Mouse (Mus musculus): ENCODE data around the gene Platr17. TPM values are rescaled to one million over a fixed set of nuclear protein-coding genes. Genes with fewer than 3 reads are reported as not detected.
"Not testable (repeated sequence)": the region's sequence is repeated elsewhere in the genome, so short reads cannot be mapped to it uniquely, and the experiment has no call there.

Platr17 gene
- polyA plus RNA-seq, 1 experiment from 2014 or later = 0.49 TPM

DNA sequence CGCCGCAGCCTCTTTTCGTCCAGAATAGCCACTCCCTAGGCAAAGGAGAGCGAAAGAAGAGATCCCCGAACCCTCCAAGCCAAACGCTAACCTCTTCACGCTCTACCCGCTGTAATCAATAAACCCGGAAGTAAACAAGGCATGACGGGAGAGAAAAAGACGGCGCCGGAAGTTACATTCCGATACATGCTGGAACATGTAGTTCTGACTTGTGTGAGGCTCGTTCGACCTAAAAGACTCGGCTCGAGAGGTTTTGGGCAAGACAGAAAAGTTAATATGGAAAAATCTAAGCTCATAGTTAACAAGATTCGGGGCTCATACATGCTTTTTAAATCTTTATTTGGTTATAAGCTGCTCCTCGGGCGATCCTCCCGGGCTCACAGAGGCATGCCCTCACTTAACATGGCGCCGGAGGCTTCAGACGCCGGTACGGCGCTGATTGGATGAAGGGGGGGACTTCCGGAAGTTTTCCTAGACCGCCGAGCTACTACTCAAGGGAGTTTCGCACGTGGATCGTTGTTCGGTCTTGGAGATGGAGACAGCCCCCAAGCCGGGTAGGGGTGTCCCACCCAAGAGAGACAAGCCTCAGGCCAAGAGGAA lies 35.4 kb downstream of the Platr17 start, which contains the start of the genes Pfdn6 and Wdr46:
Pfdn6 (minus strand) TSS at position 138 of the 600 bp plus-strand sequence.
Wdr46 (plus strand) TSS at position 455 of the 600 bp plus-strand sequence.
- Histone ChIP-seq H3K9ac (peak within 1 kb of the TSS; percentile 85), H3K4me1 (replicated peaks) (peaks cover 25% of the 10 kb centered on the region), H3K27ac (no peak within 1 kb of the TSS), H3K4me2 (peak within 1 kb of the TSS; percentile 94), H3K36me3 (peaks cover 58% of the 10 kb centered on the region), H3K4me3 (peak within 1 kb of the TSS; percentile 88), H3K27me3 (no peaks in the 10 kb centered on the region), H3K9me3 (no peaks in the 10 kb centered on the region)
- peak; percentile 90 for ATAC-seq (ENCODE audit: low FRiP score)
- under 1% methylated on average over 36 of the region's 36 CpGs for WGBS

DNA sequence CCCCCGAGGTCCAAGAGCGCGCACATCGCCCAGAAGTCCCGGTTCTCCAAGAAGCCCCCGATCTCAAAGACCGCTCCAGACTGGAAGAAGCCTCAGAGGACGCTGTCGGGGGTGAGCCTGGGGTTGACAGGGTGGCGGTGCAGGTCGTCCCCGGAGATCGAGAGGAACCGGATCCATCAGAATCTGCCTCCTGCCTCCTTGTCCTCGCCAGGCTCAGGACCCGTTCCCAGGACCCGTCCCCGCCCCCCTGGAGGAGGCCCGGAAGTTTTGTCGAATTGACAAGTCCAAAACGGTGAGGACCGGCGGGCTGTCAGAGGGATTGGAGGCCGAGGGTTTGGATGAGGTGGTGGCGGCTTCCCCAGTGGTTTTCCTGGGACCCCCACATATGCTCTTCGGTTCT lies 36.0 kb downstream of the Platr17 start:
- Histone ChIP-seq H3K9ac (peak overlapping the region; percentile 85), H3K27ac (no peak overlapping the region), H3K36me3 (peaks cover 58% of the 10 kb centered on the region), H3K9me3 (no peaks in the 10 kb centered on the region), H3K27me3 (no peaks in the 10 kb centered on the region), H3K4me1 (replicated peaks) (peaks cover 25% of the 10 kb centered on the region), H3K4me3 (peak overlapping the region; percentile 88), H3K4me2 (peak overlapping the region; percentile 94)
- no peak for ATAC-seq (ENCODE audit: low FRiP score)
- WGBS = 3% methylated on average over 26 of the region's 26 CpGs

DNA sequence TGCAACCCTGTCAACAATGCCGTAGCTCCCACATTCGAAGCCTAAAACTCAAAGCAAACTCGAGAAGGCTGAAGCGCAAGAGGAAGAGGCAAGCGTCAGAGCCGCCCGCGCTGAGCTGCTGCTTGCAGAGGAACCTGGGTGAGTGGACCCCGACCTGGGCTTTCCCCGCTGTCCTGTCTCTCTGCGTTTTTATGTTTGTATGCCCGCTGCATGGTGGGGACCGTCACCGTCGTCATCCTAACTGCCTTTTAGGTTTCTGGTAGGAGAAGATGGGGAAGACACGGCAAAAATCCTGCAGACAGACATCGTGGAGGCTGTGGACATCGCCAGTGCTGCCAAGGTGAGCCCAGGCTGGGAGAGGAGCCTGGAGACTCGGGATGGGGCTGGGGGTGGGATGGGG lies 36.4 kb downstream of the Platr17 start:
- no peak for ATAC-seq (ENCODE audit: low FRiP score)
- Histone ChIP-seq H3K36me3 (peaks cover 57% of the 10 kb centered on the region), H3K4me3 (peak overlapping the region; percentile 88), H3K4me1 (replicated peaks) (peaks cover 25% of the 10 kb centered on the region), H3K27ac (no peak overlapping the region), H3K27me3 (no peaks in the 10 kb centered on the region), H3K9ac (peak overlapping the region; percentile 85), H3K9me3 (no peaks in the 10 kb centered on the region), H3K4me2 (peak overlapping the region; percentile 94)
- 57% methylated on average over 19 of the region's 19 CpGs for WGBS

DNA sequence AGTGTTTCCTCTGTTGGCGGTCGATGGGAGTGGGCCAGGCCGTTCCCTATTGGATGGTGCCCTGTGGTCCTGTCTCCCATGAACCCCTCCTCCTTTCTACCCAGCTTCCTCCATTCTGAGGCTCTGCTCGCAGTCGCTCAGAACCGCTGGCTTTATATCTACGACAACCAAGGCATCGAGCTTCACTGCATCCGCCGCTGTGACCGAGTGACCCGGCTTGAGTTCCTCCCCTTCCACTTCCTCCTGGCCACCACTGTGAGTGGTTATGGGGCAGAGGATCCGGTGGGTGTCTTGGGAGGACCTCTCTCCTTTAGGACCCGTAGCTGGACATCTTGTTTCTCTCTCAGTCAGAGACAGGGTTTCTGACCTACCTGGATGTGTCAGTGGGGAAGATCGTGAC lies 38.5 kb downstream of the Platr17 start:
- Histone ChIP-seq H3K36me3 (peaks cover 60% of the 10 kb centered on the region), H3K9me3 (no peaks in the 10 kb centered on the region), H3K4me3 (no peak overlapping the region), H3K9ac (no peak overlapping the region), H3K27me3 (no peaks in the 10 kb centered on the region), H3K4me2 (no peak overlapping the region), H3K27ac (no peak overlapping the region), H3K4me1 (replicated peaks) (peaks cover 25% of the 10 kb centered on the region)
- ATAC-seq (ENCODE audit: low FRiP score) = no peak
- 97% methylated on average over 15 of the region's 15 CpGs for WGBS

DNA sequence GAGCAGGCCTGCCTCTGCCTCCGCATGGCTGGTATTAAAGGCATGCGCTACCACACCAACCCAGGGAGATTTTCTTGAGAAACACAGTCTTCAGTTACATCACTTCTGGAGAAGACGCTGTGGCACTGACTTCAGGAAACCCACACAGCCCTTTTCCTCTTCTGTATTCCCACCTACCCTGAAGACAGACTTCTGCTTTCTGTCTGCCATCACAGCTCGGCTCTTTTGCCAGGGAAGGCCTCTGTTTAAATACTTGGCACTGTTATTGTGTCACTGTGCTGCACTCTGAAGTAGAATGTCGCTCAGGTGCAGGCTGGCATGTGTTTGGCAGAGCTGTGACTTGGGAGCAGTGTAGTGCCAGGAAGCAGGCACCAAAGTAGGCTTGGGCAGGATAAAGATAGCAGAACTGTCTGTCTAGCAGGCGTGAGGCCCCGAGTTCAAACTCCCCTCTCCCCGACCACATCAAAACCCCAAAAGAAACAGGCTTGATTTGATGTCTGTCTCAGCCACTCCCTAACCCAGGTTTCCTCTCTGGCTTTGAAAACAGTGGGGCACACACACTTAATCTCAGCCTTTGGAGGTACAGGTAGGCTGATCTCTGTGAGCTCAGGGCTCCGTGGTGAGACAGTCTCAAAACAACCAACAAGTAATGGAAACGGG lies 42.6 kb downstream of the Platr17 start:
- Histone ChIP-seq H3K36me3 (peaks cover 82% of the 10 kb centered on the region), H3K27me3 (no peaks in the 10 kb centered on the region), H3K4me1 (replicated peaks) (peaks cover 41% of the 10 kb centered on the region), H3K4me3 (no peak overlapping the region), H3K9ac (peak overlapping the region; percentile 29; the same call in 1 of the 2 replicates), H3K9me3 (no peaks in the 10 kb centered on the region), H3K27ac (no peak overlapping the region), H3K4me2 (no peak overlapping the region)
- 96% methylated on average over 10 of the region's 10 CpGs for WGBS
- no peak for ATAC-seq (ENCODE audit: low FRiP score)

DNA sequence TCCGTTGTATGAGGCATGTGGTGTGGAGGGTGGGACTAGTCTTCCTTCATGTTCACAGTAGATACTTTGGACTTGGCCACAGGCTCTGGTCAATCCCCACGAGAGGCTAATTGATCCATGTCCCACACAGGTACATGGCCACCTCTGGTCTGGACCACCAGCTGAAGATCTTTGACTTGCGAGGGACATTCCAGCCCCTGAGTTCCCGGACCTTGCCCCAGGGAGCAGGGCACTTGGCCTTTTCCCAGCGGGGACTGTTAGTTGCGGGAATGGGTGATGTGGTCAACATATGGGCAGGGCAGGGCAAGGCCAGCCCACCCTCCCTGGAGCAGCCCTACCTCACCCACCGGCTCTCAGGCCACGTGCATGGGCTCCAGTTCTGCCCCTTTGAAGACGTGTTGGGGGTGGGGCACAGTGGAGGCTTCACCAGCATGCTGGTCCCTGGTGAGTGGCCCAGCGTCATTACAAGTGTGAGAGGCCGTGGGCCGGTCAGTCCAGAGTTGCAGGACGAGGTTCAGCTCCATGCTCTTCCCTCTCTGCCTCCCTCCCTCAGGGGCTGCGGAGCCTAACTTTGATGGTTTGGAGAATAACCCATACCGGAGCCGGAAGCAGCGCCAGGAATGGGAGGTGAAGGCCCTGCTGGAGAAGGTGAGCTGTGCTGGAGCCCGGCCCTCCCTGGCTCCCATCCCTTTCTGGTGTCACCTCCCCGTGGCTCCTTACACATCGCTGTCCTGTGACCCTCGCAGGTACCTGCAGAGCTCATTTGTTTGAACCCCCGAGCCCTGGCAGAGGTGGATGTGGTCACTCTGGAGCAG lies 43.4 kb downstream of the Platr17 start:
- peaks cover 48% of the 10 kb centered on the region for H3K4me1 ChIP-seq (replicated peaks)
- no peaks in the 10 kb centered on the region for H3K9me3 ChIP-seq
- H3K36me3 ChIP-seq = peaks cover 83% of the 10 kb centered on the region
- 92% methylated on average over 22 of the region's 22 CpGs for WGBS
- H3K27me3 ChIP-seq = no peaks in the 10 kb centered on the region
- no peak overlapping the region for H3K27ac ChIP-seq
- no peak overlapping the region for H3K4me2 ChIP-seq
- H3K9ac ChIP-seq = no peak overlapping the region
- ATAC-seq (ENCODE audit: low FRiP score) = no peak
- no peak overlapping the region for H3K4me3 ChIP-seq

DNA sequence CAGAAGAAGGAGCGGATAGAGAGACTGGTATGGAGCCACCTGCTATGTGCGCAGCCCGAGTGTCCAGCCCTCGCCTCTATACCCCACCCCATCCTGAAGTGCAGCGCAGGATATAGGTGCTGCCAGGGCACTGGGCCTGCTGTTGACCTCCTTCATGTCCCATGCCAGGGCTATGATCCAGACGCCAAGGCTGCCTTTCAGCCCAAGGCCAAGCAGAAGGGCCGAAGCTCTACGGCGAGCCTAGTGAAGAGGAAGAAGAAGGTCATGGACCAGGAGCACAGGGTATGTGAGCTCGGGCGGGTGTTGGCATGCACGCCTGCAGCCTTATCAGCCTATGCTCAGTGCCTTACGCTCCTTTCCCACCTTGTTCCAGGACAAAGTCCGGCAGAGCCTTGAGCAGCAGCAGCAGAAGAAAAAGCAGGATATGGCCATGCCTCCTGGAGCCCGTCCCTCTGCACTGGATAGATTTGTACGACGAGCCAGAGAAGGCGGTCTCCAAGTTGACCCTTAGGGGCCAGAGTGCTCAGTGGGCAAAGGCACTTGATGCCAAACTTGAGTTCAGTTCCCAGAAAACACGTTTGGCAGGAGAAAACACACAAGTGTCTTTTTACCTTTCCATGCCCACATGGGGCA lies 44.1 kb downstream of the Platr17 start:
- no peak overlapping the region for H3K4me3 ChIP-seq
- H3K9ac ChIP-seq = peak overlapping the region; percentile 83; the same call in 1 of the 2 replicates
- no peak for ATAC-seq (ENCODE audit: low FRiP score)
- H3K9me3 ChIP-seq = no peaks in the 10 kb centered on the region
- peaks cover 83% of the 10 kb centered on the region for H3K36me3 ChIP-seq
- H3K4me2 ChIP-seq = peak overlapping the region; percentile 93
- H3K27me3 ChIP-seq = no peaks in the 10 kb centered on the region
- H3K27ac ChIP-seq = no peak overlapping the region
- WGBS = 91% methylated on average over 19 of the region's 19 CpGs
- H3K4me1 ChIP-seq (replicated peaks) = peaks cover 55% of the 10 kb centered on the region

DNA sequence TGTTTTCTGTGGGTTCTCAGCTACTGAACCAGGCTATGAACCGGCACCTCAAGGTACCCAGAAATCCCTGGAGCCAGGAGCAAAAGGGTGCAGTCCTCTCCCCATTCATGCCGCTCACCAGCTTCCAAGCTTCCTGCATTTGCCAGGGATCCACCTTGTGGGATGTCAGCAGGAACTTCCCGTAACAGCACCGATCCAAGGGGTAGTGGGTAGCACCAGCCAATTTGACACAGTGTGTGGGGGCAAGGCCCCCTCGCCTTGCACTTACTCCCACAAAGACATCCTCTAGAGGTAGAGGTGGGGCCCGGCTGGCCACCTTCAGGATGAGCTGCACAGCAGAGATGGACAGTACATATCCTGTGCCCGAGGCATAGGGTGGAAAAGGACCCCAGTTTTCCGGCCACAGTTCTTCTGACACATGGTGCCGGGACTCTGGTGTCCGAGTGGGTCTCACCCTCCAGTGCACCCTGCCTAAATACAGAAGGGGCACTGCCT lies 45.2 kb downstream of the Platr17 start:
- WGBS = 74% methylated on average over 10 of the region's 10 CpGs
- Histone ChIP-seq H3K4me1 (replicated peaks) (peaks cover 64% of the 10 kb centered on the region), H3K27me3 (no peaks in the 10 kb centered on the region), H3K4me2 (peak overlapping the region; percentile 93), H3K9ac (peak overlapping the region; percentile 83), H3K27ac (peak overlapping the region; percentile 94), H3K4me3 (peak overlapping the region; percentile 57), H3K36me3 (peaks cover 73% of the 10 kb centered on the region), H3K9me3 (no peaks in the 10 kb centered on the region)
- 0 out of 2 replicates have a peak, but pooled peaks have one; percentile 2 for ATAC-seq (ENCODE audit: low FRiP score)

DNA sequence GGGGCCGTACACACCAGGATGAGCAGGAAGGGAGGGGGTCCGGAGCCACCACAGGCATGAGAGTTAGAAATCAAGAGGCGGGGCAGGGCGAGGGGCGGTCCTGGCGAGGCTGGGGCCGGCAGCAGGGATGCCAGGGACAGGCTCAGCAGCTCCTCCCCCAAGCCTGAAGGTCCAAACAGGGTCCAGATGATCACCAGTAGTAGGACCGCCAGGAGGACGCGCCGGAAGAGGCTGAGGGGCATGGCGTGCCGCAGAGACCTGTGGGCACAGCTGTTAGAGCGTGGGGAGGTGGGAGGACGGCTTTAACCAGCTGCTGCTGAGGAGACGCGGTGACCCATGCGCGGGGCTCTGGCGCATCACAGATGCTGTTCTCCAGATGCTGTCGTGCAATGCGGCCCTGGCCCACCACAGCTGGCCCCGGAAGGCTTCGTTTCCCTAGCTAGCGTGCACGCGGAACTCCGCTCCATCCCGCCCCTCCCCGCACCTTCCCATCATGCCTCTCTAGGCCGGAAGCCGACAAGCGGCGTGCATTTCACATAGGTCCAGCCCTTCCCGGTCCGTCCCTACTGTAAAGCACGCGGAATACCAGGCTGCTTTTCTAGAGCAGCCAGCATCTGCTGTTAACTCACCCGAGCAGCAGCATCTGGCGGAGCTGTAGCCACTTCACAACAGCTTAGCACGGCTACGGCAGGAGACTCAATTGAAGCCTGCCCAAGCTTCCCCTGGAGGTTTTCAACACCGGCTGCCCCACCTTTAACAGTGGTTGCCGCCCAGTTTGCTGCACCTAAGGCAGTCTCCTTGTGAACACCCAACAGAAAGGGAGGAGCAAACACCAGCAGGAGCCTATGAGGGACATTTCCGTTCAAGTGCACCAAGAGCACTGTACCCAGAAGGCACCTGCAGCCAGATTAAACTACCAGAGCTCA lies 46.3 kb downstream of the Platr17 start, which contains the start of gene B3galt4:
B3galt4 (minus strand) TSS at position 468 of the 926 bp plus-strand sequence.
- peaks cover 64% of the 10 kb centered on the region for H3K4me1 ChIP-seq (replicated peaks)
- peak within 1 kb of the TSS; percentile 83 for H3K9ac ChIP-seq
- peak within 1 kb of the TSS; percentile 57 for H3K4me3 ChIP-seq
- peak; percentile 75 for ATAC-seq (ENCODE audit: low FRiP score)
- H3K36me3 ChIP-seq = peaks cover 64% of the 10 kb centered on the region
- H3K9me3 ChIP-seq = no peaks in the 10 kb centered on the region
- H3K4me2 ChIP-seq = peak within 1 kb of the TSS; percentile 93
- H3K27ac ChIP-seq = peak within 1 kb of the TSS; percentile 94
- no peaks in the 10 kb centered on the region for H3K27me3 ChIP-seq
- 1% methylated on average over 45 of the region's 45 CpGs for WGBS

DNA sequence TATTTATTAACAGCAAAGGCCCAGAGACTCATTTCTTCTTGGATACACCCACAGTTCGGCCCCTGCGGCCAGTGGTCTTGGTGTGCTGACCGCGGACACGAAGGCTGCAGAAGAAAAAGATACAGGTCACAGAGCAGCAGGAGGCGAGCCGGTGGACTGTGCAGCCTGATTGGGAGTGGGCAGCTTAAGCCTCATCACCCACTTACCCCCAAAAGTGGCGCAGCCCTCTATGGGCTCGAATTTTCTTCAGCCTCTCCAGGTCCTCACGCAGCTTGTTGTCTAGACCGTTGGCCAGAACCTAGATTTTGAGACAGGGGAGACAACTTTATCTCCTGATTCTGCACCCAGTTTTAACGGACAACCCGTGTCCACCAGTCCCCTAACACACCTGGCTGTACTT lies 47.1 kb downstream of the Platr17 start:
- 74% methylated on average over 13 of the region's 13 CpGs for WGBS
- H3K36me3 ChIP-seq = peaks cover 59% of the 10 kb centered on the region
- peak overlapping the region; percentile 83 for H3K9ac ChIP-seq
- H3K4me2 ChIP-seq = peak overlapping the region; percentile 93
- not testable (repeated sequence) for H3K27me3 ChIP-seq; H3K9me3 ChIP-seq; ATAC-seq (ENCODE audit: low FRiP score)
- peak overlapping the region; percentile 57 for H3K4me3 ChIP-seq
- peaks cover 71% of the 10 kb centered on the region for H3K4me1 ChIP-seq (replicated peaks)
- H3K27ac ChIP-seq = peak overlapping the region; percentile 94

DNA sequence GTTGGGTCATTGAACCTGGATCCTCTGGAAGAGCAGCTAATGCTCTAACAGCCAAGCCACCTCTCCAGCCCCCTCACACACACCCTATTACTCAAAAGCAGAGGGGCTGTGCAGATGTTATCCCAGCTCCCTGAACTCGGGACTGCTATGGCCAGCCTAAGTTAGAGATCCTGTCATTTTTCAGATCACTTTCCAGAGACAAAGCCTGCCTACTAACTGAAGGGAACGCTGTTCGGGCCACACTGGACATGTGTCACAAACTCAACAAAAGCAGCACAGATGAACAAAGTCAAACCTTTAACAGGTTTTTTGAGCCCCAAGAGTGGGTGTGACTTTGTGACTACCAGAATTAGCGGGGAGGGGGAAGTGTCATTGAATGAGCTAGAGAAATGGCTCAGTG lies 47.9 kb downstream of the Platr17 start:
- H3K4me3 ChIP-seq = no peak overlapping the region
- no peaks in the 10 kb centered on the region for H3K27me3 ChIP-seq
- H3K36me3 ChIP-seq = peaks cover 54% of the 10 kb centered on the region
- peak overlapping the region; percentile 97; the same call in 1 of the 2 replicates for H3K9ac ChIP-seq
- peaks cover 80% of the 10 kb centered on the region for H3K4me1 ChIP-seq (replicated peaks)
- no peak for ATAC-seq (ENCODE audit: low FRiP score)
- H3K9me3 ChIP-seq = no peaks in the 10 kb centered on the region
- no peak overlapping the region for H3K4me2 ChIP-seq
- H3K27ac ChIP-seq = 0 out of 2 replicates have a peak overlapping the region, but pooled peaks have one; percentile 23
- WGBS = 84% methylated on average over 4 of the region's 4 CpGs

All from hindbrain, embryonic 13.5 days (tissue).